Mouse (Mus musculus): Measurements from ENCODE around the gene Gm49396.

DNA sequence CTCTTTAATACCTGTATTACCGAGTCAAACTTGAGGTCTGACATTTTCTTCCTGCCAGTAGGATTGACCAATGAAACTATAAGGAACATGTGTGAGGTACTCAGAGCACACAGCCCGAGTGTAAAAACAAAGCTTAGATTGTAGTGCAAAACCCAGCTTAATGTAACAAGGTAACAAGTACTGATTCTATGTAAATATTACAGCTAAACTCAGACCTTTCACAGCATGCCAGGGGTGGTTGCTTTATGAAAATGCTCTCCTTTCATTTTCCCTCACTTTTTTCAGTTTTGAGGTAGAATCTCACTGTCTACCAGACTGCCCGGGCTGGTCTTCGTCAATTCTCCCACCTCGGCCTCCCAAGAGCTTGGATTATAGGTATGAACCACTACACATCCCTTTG is 32.9 kb downstream of the Gm49396 start:
- TF ChIP-seq CTCF (IDR thresholded peaks at IDR 0.05; ENCODE audit: low read depth) = no peak
- no peak for TF ChIP-seq EP300 (IDR thresholded peaks at IDR 0.05; ENCODE audit: low read depth)
